Mouse (Mus musculus): Measurements from ENCODE around the gene Acbd6.

DNA sequence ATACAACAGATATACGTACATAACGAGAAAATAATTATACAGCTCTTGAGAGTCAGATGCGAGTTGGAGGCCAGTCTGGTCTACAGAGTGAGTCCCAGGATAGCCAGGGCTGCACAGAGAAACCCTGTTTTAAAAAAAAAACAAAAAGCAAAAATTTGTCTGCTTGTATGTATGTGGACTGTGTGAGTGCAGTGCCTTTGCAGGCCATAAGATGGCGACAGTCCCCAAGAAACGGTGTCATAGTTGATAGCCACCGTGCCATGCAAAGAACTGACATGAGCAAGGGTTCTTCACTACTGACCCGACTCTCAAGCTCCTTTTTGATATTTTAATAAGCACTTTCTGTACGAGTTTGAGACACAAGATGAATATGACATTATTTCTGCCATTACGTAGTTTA lies 10.2 kb downstream of the Acbd6 start:
- no peak for TF ChIP-seq POLR2A (IDR thresholded peaks at IDR 0.05; ENCODE audit: insufficient read depth, low read depth, low read length)
- no peak for TF ChIP-seq CTCF (IDR thresholded peaks at IDR 0.05; ENCODE audit: insufficient read depth, low read depth, low read length)
